Mouse (Mus musculus) ES-CJ7 (cell line): ENCODE measurements at regions not wholly inside any gene's neighbourhood (a gene's known extent, or its start where the extent isn't known, plus 50 kb on each side); places are given as distances from the start of the nearest gene placed in this dataset.

ENCODE experiments used
- DNase-seq: peaks from one replicate; pipeline ENCODE4 v3.0.0; 2011; ENCODE audit warnings: low read depth, low spot score

GRCm38 (mm10) chr8:52444366-52444765 is 1067.2 kb upstream of the Aga start:
- DNase-seq: no peak

- peak; percentile 62 for DNase-seq
These were observed 1059.8 kb upstream of the Aga start for GRCm38 (mm10) chr8:52451761-52452160.

- peak; percentile 90 for DNase-seq
These were observed 1055.9 kb upstream of the Aga start for GRCm38 (mm10) chr8:52455617-52456016.

GRCm38 (mm10) chr8:52456271-52456670 is 1055.3 kb upstream of the Aga start:
- peak; percentile 65 for DNase-seq

GRCm38 (mm10) chr8:52502396-52502795 is 1009.1 kb upstream of the Aga start:
- no peak for DNase-seq

- DNase-seq: peak; percentile 57
These were observed 999.7 kb upstream of the Aga start for GRCm38 (mm10) chr8:52511790-52512189.

GRCm38 (mm10) chr8:52543364-52543763 is 968.2 kb upstream of the Aga start:
- no peak for DNase-seq

- no peak for DNase-seq
These were observed 940.2 kb upstream of the Aga start for GRCm38 (mm10) chr8:52571166-52571832.
